Mouse (Mus musculus) liver, embryonic 14.5 days (tissue): ENCODE results near the gene Cntnap2. TPM values are rescaled to one million over a fixed set of nuclear protein-coding genes. Genes with fewer than 3 reads are reported as not detected.

Source experiments
- ATAC-seq: fragments of 200-750 bp; cut with Nextera tagmentation; 2 replicates; pipeline ENCODE4 v1.8.0; 2017; ENCODE audit warnings: moderate number of reproducible peaks, mild to moderate bottlenecking, moderate library complexity; ENCODE audit not compliant: insufficient read depth
- DNase-seq, 3 experiments: peaks; one replicate each; pipeline ENCODE4 v3.0.0-alpha.2; 2012 to 2013; ENCODE audit warnings: low read depth in 3 of 3, low spot score in 3 of 3
- H3K27ac ChIP-seq: fragments of 300-500 bp; sonication (generic); 2 replicates; pipeline ENCODE4 v1.5.1; 2014; ENCODE audit warnings: moderate library complexity, mild to moderate bottlenecking, control low read depth, inconsistent platforms
- H3K27me3 ChIP-seq: fragments of 300-500 bp; sonication (generic); 2 replicates; pipeline ENCODE4 v1.6.1; 2014; ENCODE audit warnings: mild to moderate bottlenecking, low read length, moderate library complexity; ENCODE audit not compliant: control insufficient read depth, insufficient read depth
- H3K36me3 ChIP-seq: fragments of 300-500 bp; sonication (generic); replicated peaks from 2 replicates; pipeline ENCODE4 v1.6.1; 2014; ENCODE audit warnings: low read depth; ENCODE audit not compliant: control insufficient read depth, insufficient read depth
- H3K4me1 ChIP-seq, 2 experiments: fragments of 200-500 bp in 1 of 2; fragments of 300-500 bp in 1 of 2; sonication (generic) in 1 of 2; replicated peaks; 2 replicates each; pipeline ENCODE4 v1.6.1; 2012 to 2014; ENCODE audit warnings: antibody characterized with exemption in 1 of 2, inconsistent platforms in 1 of 2, low read length in 1 of 2; ENCODE audit not compliant: control insufficient read depth in 2 of 2, insufficient read depth in 2 of 2
- H3K4me2 ChIP-seq: fragments of 300-500 bp; sonication (generic); 2 replicates; pipeline ENCODE4 v1.6.1; 2014; ENCODE audit warnings: low read depth, mild to moderate bottlenecking, control low read depth, moderate library complexity
- H3K4me3 ChIP-seq, 2 experiments: fragments of 200-500 bp in 1 of 2; fragments of 300-500 bp in 1 of 2; sonication (generic) in 1 of 2; 2 replicates each; pipeline ENCODE4 v1.5.1; 2012 to 2014; ENCODE audit warnings: low read depth in 2 of 2, low read length in 2 of 2, mild to moderate bottlenecking in 2 of 2, control low read depth in 1 of 2, inconsistent platforms in 1 of 2, moderate library complexity in 1 of 2; ENCODE audit not compliant: insufficient read depth in 1 of 2
- H3K9ac ChIP-seq: fragments of 300-500 bp; sonication (generic); replicated peaks from 2 replicates; pipeline ENCODE4 v1.6.1; 2014; ENCODE audit warnings: mild to moderate bottlenecking, control low read depth, moderate library complexity
- H3K9me3 ChIP-seq: fragments of 300-500 bp; sonication (generic); 2 replicates; pipeline ENCODE4 v1.6.1; 2016; ENCODE audit warnings: low read length, mixed read lengths; ENCODE audit not compliant: control insufficient read depth
- CTCF ChIP-seq: IDR thresholded peaks from 2 replicates; pipeline ENCODE4 v1.5.1; 2016; ENCODE audit warnings: antibody characterized with exemption, low read depth, control low read depth
- EP300 ChIP-seq: IDR thresholded peaks from 2 replicates; pipeline ENCODE4 v1.6.1; 2016; ENCODE audit warnings: antibody characterized with exemption, low read depth
- WGBS: fragments of 180-500 bp; shearing (Covaris S2); extraction: QIAGEN DNeasy Blood & Tissue Kit; methylation state at CpG from one replicate; pipeline ENCODE4 v1.1.7; 2014; ENCODE audit not compliant: insufficient replicate concordance; 5-methylcytosine and 5-hydroxymethylcytosine counted together
- polyA plus RNA-seq, 2 experiments: library from polyadenylated mRNA; depleted of rRNA in 1 of 2; stranded (reverse) in 1 of 2; unstranded in 1 of 2; fragments of >200 nt; fragmentation: Nextera tagmentation in 1 of 2; extraction: Ambion mirVana in 1 of 2; gene quantifications; 2 replicates each; pipeline versions ENCODE4 v1.2.1 to v1.2.3; 2012 to 2014

Cntnap2 gene
- polyA plus RNA-seq, 2 experiments: 0.38 to 0.39 TPM

DNA sequence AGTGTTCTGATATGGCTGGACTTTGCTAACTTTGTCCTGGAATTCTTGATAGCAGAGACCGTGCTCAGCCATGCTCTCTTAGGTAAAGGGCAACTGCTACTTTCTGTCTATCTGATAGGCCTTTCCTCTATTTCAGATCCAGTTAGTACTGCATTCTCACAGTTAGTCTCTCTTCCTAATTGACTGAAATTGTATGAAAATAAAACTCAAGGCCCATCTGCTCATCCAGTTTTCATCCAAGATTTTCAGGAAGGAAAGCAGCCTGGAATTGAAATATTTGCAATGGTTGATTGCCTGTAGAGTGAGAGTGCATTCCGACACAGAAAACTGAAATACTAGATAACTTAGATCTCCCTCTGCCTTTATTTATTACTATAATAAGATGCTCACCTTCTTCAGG, 589.3 kb downstream of the Cntnap2 start:
- Histone ChIP-seq H3K9me3 (no peaks in the 10 kb centered on the region), H3K27me3 (no peaks in the 10 kb centered on the region), H3K4me3 (no peak overlapping the region), H3K36me3 (no peaks in the 10 kb centered on the region), H3K9ac (no peak overlapping the region), H3K4me2 (no peak overlapping the region), H3K27ac (no peak overlapping the region), H3K4me1 (no peaks in the 10 kb centered on the region)
- ATAC-seq: no peak
- no peak for DNase-seq
- no peak for TF ChIP-seq CTCF
- TF ChIP-seq EP300: no peak
- 49% methylated on average over 2 of the region's 2 CpGs for WGBS

GRCm38 (mm10) chr6:45700287-45700686, 641.1 kb downstream of the Cntnap2 start:
- Histone ChIP-seq H3K27me3 (no peaks in the 10 kb centered on the region), H3K36me3 (no peaks in the 10 kb centered on the region), H3K27ac (no peak overlapping the region), H3K4me2 (no peak overlapping the region), H3K4me1 (no peaks in the 10 kb centered on the region), H3K9me3 (no peaks in the 10 kb centered on the region), H3K9ac (no peak overlapping the region), H3K4me3 (no peak overlapping the region)
- no peak for DNase-seq
- no peak for TF ChIP-seq CTCF
- TF ChIP-seq EP300: no peak
- no peak for ATAC-seq

DNA sequence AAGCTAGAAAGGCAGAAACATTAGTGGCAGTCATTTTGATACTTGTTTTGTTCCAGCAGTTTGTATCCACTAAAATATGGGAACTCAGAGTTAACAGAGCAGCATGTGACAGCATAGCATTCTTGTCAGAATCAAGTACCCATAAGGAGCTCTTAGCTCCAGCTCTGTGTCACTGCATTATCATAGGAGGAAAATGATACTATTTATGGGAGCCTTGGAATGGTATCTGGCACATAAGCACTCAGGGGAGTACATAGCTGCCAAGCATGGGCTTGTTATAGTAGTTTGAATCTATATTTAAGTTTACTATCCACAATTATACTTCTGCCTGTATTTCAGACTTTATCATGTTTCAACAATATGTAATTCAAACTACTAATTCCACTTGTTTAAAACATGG, 732.5 kb downstream of the Cntnap2 start:
- no peak for ATAC-seq
- no peak for DNase-seq
- Histone ChIP-seq H3K36me3 (no peaks in the 10 kb centered on the region), H3K9ac (no peak overlapping the region), H3K27ac (no peak overlapping the region), H3K27me3 (no peaks in the 10 kb centered on the region), H3K4me2 (no peak overlapping the region), H3K4me1 (no peaks in the 10 kb centered on the region), H3K4me3 (no peak overlapping the region), H3K9me3 (no peaks in the 10 kb centered on the region)
- no peak for TF ChIP-seq CTCF
- no peak for TF ChIP-seq EP300

DNA sequence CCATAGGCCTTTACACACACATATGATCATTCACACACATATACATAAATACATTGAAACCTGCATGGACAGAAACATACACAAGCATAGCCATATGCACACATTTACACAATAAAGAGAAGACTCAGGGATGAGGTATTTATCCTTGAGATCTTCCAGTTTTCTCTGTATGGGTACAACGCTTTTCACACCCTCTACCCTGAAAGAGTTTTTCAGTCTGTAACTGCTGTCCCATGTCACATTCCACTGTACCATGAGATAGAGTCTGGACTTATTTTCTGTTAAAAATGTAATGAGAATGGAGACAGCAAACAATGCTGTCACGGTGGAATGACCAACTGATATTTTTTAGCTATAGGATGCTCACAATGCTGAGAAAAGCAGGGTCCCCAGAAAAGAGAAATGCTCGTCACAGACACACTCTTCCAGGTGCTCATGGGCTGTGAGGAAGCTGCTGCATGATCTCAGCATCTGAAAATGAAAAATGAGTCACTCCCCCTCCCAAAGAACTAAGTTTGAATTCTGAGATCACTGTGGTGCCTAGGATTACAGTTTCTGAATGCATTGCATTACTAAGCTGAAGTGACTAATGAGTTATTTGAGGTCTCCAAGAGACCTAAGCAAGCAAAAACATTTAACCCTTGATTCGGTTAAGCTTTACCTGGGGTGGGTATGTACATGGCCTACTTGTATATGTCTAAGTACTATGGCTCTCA, 782.6 kb downstream of the Cntnap2 start:
- Histone ChIP-seq H3K27me3 (no peaks in the 10 kb centered on the region), H3K9me3 (no peaks in the 10 kb centered on the region), H3K4me2 (no peak overlapping the region), H3K27ac (no peak overlapping the region), H3K36me3 (no peaks in the 10 kb centered on the region), H3K4me3 (no peak overlapping the region), H3K4me1 (no peaks in the 10 kb centered on the region), H3K9ac (no peak overlapping the region)
- 52% methylated on average over 4 of the region's 4 CpGs for WGBS
- no peak for TF ChIP-seq EP300
- TF ChIP-seq CTCF: no peak
- no peak for DNase-seq
- no peak for ATAC-seq

GRCm38 (mm10) chr6:45843736-45844135, 784.6 kb downstream of the Cntnap2 start:
- no peaks in the 10 kb centered on the region for H3K36me3 ChIP-seq
- TF ChIP-seq EP300 (no peak), CTCF (no peak)
- ATAC-seq: no peak
- H3K27ac ChIP-seq: no peak overlapping the region
- H3K4me3 ChIP-seq: no peak overlapping the region
- 33% methylated on average over 1 of the region's 1 CpGs for WGBS
- no peaks in the 10 kb centered on the region for H3K9me3 ChIP-seq
- no peak overlapping the region for H3K4me2 ChIP-seq
- no peaks in the 10 kb centered on the region for H3K4me1 ChIP-seq
- H3K9ac ChIP-seq: no peak overlapping the region
- no peaks in the 10 kb centered on the region for H3K27me3 ChIP-seq
- DNase-seq: no peak
